Mouse (Mus musculus): ENCODE measurements around the gene Oas1h.
"Not testable (repeated sequence)": the region's sequence is repeated elsewhere in the genome, so short reads cannot be mapped to it uniquely, and the experiment has no call there.

DNA sequence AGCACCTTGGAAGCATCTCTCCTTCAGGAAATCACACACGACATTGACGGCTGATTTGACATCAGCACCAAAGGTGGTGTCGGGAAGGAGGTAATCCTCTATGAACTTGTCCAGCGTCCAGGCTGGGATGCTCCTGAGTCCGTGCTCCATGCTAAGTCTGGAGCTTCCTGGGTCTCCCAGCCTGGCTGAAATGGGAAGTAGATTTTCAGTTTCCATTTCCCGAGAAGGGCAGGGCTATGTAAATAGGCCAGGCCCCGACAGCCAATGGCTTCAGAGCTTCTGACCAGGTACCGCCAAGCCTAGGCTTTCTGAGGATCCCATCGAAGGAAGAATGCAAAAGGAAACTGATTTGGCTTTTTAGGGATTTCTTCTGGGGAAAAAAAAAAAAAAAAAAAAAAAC is 26.2 kb downstream of the Oas1h start, which contains the start of gene Oas1g:
- TF ChIP-seq HCFC1 (IDR thresholded peaks at IDR 0.05; ENCODE audit: borderline replicate concordance, insufficient read depth, low read length); MAFK (IDR thresholded peaks at IDR 0.05; ENCODE audit: insufficient read depth, low read depth, low read length); ZC3H11A (IDR thresholded peaks at IDR 0.05; ENCODE audit: borderline replicate concordance, low read depth, low read length); ZNF384 (IDR thresholded peaks at IDR 0.05; ENCODE audit: low read depth, low read length); CHD2 (IDR thresholded peaks at IDR 0.05; ENCODE audit: low read depth, low read length): not testable (repeated sequence)

All from ES-E14 (cell line).